Mouse (Mus musculus) embryonic facial prominence, embryonic 10.5 days (tissue): ENCODE results near the gene Isg20l2. TPM values are rescaled to one million over a fixed set of nuclear protein-coding genes. Genes with fewer than 3 reads are reported as not detected.
A peak's percentile ranks its signal among the peaks of the same experiment; 100 is the strongest.

Experiments used
- DNase-seq: peaks from one replicate; pipeline ENCODE4 v3.0.0-alpha.2; 2017; ENCODE audit warnings: low spot score
- H3K27ac ChIP-seq: fragments of 300-500 bp; sonication (generic); replicated peaks from 2 replicates; pipeline ENCODE4 v1.5.1; 2016; ENCODE audit warnings: mild to moderate bottlenecking
- H3K27me3 ChIP-seq: fragments of 300-500 bp; sonication (generic); replicated peaks from 2 replicates; pipeline ENCODE4 v1.6.1; 2016; ENCODE audit warnings: low read depth, mild to moderate bottlenecking; ENCODE audit not compliant: poor library complexity, severe bottlenecking
- H3K36me3 ChIP-seq: fragments of 300-500 bp; sonication (generic); replicated peaks from 2 replicates; pipeline ENCODE4 v1.6.1; 2016; ENCODE audit warnings: mild to moderate bottlenecking, moderate library complexity
- H3K4me1 ChIP-seq: fragments of 300-500 bp; sonication (generic); 2 replicates; pipeline ENCODE4 v1.6.1; 2016
- H3K4me3 ChIP-seq: fragments of 300-500 bp; sonication (generic); 2 replicates; pipeline ENCODE4 v1.5.1; 2016; ENCODE audit warnings: mild to moderate bottlenecking, moderate library complexity
- H3K9me3 ChIP-seq: fragments of 300-500 bp; sonication (generic); 2 replicates; pipeline ENCODE4 v1.6.1; 2016; ENCODE audit warnings: mild to moderate bottlenecking
- WGBS: fragments of 180-500 bp; shearing (Covaris S2); methylation state at CpG from one replicate; pipeline ENCODE4 v1.1.7; 2016; 5-methylcytosine and 5-hydroxymethylcytosine counted together
- polyA plus RNA-seq: library from polyadenylated mRNA; unstranded; fragments of >200 nt; fragmentation: Nextera tagmentation; extraction: Ambion mirVana; gene quantifications from 2 replicates; pipeline ENCODE4 v1.2.1, GENCODE M21; 2016

Isg20l2 gene
- polyA plus RNA-seq, 1 experiment from 2014 or later: 81.3 TPM

- 3% methylated on average over 1 of the region's 1 CpGs for WGBS
- H3K4me1 ChIP-seq: peaks cover 50% of the 10 kb centered on the region
- peaks cover 23% of the 10 kb centered on the region for H3K36me3 ChIP-seq
- peak overlapping the region; percentile 94 for H3K27ac ChIP-seq
- DNase-seq: no peak
- no peaks in the 10 kb centered on the region for H3K9me3 ChIP-seq
- peak overlapping the region; percentile 61 for H3K4me3 ChIP-seq
- H3K27me3 ChIP-seq: peaks cover 5% of the 10 kb centered on the region; the same call in 1 of the 2 replicates
These were observed 27.9 kb downstream of the Isg20l2 start for GRCm38 (mm10) chr3:87958056-87958455.

DNA sequence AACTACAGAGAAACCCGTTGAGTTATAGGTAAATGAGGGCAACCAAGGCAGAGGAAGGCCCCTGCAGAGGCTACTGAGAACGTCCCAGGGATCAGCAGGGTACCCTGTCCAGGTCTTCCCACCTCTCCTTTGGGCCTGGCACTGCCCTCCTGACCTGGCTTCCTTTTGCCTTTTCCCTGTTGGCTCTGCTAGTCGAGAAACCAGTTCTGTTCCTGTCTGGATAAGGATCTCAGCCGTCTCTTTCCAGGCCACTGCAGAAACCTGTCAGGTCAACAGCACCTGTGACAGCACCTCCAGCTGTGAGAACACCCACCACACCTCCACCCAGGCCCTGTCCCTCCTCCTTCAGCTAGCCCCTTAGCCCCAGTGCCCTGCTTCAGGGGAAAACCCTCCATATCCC is 28.4 kb downstream of the Isg20l2 start:
- Histone ChIP-seq H3K9me3 (no peaks in the 10 kb centered on the region), H3K4me3 (peak overlapping the region; percentile 61), H3K4me1 (peaks cover 46% of the 10 kb centered on the region), H3K36me3 (peaks cover 19% of the 10 kb centered on the region), H3K27me3 (peaks cover 5% of the 10 kb centered on the region; the same call in 1 of the 2 replicates), H3K27ac (peak overlapping the region; percentile 94)
- no peak for DNase-seq
- WGBS: 21% methylated on average over 4 of the region's 4 CpGs

- peak; percentile 48 for DNase-seq
- Histone ChIP-seq H3K4me1 (peaks cover 45% of the 10 kb centered on the region), H3K27ac (peak overlapping the region; percentile 94), H3K27me3 (peaks cover 5% of the 10 kb centered on the region; the same call in 1 of the 2 replicates), H3K36me3 (peaks cover 14% of the 10 kb centered on the region), H3K4me3 (peak overlapping the region; percentile 61), H3K9me3 (no peaks in the 10 kb centered on the region)
- 8% methylated on average over 1 of the region's 1 CpGs for WGBS
These were observed 28.9 kb downstream of the Isg20l2 start for GRCm38 (mm10) chr3:87958967-87959366.

DNA sequence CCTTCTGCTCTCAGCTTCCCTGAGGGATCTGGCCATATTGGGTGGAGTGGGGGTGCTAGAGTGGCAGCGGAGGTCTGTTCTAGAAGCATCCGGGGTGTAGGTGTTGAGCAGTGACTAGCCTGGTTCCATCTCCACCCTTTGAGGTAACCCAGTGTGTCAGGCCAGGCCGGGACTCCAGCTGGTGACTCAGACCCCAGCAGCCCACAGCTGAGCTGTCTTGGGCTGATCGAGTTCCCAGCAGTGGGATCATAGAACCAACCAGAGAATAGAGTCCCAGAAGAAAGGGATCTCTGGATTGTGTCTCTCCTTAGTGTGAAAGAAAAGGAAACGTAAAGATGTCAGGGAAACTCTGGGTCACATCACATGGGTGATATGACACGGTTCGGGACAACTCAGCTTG is 29.3 kb downstream of the Isg20l2 start:
- no peak for DNase-seq
- Histone ChIP-seq H3K27me3 (peaks cover 5% of the 10 kb centered on the region; the same call in 1 of the 2 replicates), H3K36me3 (peaks cover 10% of the 10 kb centered on the region), H3K4me3 (peak overlapping the region; percentile 61; the same call in 1 of the 2 replicates), H3K27ac (peak overlapping the region; percentile 94), H3K9me3 (no peaks in the 10 kb centered on the region), H3K4me1 (peaks cover 43% of the 10 kb centered on the region)
- WGBS: 62% methylated on average over 7 of the region's 7 CpGs

DNA sequence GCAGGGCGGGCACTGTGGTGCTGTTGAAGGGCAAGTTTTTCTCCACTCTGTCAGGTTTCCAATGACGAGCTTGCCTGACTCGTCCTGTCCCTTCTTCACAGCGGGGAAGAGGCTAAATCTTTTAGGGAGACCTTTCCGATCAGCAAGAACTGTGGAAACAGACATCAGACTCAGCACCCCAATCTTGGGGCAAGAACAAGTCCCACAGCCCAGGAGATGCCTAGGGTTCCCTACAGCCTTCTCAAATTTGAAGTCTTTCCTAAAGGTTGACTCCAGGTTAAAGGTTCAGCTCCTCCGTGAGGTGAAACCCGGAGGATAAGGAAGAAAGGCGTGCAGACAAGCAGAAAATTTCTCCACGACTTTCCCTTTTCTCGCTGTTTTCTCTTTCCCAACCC is 30.1 kb downstream of the Isg20l2 start:
- DNase-seq: peak; percentile 39
- Histone ChIP-seq H3K4me3 (peak overlapping the region; percentile 61), H3K9me3 (no peaks in the 10 kb centered on the region), H3K27ac (peak overlapping the region; percentile 94), H3K27me3 (peaks cover 5% of the 10 kb centered on the region; the same call in 1 of the 2 replicates), H3K36me3 (peaks cover 1% of the 10 kb centered on the region), H3K4me1 (peaks cover 43% of the 10 kb centered on the region)
- WGBS: 6% methylated on average over 10 of the region's 10 CpGs

- peak; percentile 97 for DNase-seq
These were observed 30.6 kb downstream of the Isg20l2 start for GRCm38 (mm10) chr3:87960586-87961191.

DNA sequence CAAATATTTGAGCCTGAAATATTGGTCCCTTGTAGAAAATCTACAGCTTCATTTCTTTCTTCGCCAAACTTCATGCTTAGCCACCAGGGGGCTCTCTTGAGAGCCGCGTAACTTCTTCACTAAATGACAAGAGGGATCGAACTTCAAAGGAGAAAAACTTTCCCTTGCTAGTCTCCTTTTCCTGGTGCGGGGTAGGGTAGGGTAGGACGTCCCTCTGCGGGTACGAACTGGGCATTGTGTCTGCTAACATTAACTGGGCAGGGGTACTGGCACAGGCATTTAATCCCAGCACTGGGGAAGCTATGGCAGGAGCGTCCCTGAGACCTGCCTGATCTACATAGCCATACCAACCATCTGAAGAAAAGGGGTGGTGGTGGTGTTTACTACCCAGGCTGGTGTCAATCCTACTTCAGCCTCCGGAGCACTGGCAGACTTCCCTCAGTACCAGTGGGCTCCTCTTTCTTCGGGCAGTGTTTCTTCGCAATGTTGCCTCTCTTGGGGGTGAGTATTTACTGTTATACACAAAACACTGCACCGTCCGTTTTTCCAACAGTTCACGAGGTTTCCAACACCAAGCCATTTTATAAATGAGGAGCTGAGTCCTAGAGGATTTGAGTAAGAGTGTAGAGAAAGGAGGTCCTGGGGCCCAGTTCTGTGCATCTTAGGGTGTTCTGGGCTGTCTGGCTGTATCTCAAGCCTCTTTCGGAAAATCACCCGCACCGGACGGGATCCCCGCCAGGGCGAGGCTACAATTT is 40.2 kb downstream of the Isg20l2 start:
- Histone ChIP-seq H3K36me3 (peaks cover 19% of the 10 kb centered on the region), H3K27ac (peak overlapping the region; percentile 84), H3K9me3 (no peaks in the 10 kb centered on the region), H3K27me3 (peaks cover 41% of the 10 kb centered on the region), H3K4me3 (peak overlapping the region; percentile 77), H3K4me1 (peaks cover 53% of the 10 kb centered on the region)
- under 1% methylated on average over 21 of the region's 21 CpGs for WGBS
- DNase-seq: peak; percentile 78

More at GRCm38 (mm10) chr3:87960586-87961191, 30.6 kb downstream of the Isg20l2 start:
- Histone ChIP-seq H3K9me3 (no peaks in the 10 kb centered on the region), H3K27me3 (peaks cover 5% of the 10 kb centered on the region; the same call in 1 of the 2 replicates), H3K4me1 (peaks cover 43% of the 10 kb centered on the region), H3K27ac (peak overlapping the region; percentile 94), H3K36me3 (no peaks in the 10 kb centered on the region), H3K4me3 (peak overlapping the region; percentile 61)
- WGBS: under 1% methylated on average over 27 of the region's 27 CpGs

- H3K27me3 ChIP-seq: peaks cover 44% of the 10 kb centered on the region
- H3K36me3 ChIP-seq: peaks cover 26% of the 10 kb centered on the region
- H3K9me3 ChIP-seq: no peaks in the 10 kb centered on the region
- peak; percentile 91 for DNase-seq
- whole genome bisulfite sequencing: under 1% methylated on average over 44 of the region's 44 CpGs
- H3K27ac ChIP-seq: peak within 1 kb of the TSS; percentile 84
- peaks cover 56% of the 10 kb centered on the region for H3K4me1 ChIP-seq
- H3K4me3 ChIP-seq: peak within 1 kb of the TSS; percentile 77
These were observed 40.9 kb downstream of the Isg20l2 start, which contains the start of gene Nes for GRCm38 (mm10) chr3:87970939-87971488. Nes (plus strand) TSS chr3:87971078.

DNA sequence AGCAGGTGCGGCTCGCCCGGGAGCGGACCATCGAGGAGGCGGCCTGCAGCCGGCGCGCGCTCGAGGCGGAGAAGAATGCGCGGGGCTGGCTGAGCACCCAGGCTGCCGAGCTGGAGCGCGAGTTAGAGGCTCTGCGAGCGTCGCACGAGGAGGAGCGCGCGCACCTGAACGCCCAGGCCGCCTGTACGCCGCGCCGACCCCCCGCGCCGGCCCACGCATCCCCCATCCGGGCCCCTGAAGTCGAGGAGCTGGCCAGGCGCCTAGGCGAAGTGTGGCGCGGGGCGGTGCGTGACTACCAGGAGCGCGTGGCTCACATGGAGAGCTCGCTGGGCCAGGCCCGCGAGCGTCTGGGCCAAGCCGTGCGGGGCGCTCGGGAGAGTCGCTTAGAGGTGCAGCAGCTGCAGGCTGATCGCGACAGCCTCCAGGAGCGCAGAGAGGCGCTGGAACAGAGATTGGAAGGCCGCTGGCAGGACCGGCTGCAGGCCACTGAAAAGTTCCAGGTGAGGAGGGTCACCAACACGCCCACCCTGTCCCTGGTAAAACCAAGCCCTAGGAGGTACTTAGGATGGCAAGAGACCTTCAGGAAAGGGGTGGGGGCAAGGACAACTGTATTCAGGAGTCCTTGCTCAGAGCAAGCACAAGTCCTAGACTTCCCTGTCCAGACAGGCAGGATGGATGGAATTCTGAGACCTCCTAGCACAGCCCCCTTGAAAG is 41.5 kb downstream of the Isg20l2 start:
- DNase-seq: peak; percentile 56
- Histone ChIP-seq H3K36me3 (peaks cover 32% of the 10 kb centered on the region), H3K27me3 (peaks cover 44% of the 10 kb centered on the region), H3K9me3 (no peaks in the 10 kb centered on the region), H3K27ac (peak overlapping the region; percentile 84), H3K4me3 (peak overlapping the region; percentile 77), H3K4me1 (peaks cover 56% of the 10 kb centered on the region)
- WGBS: under 1% methylated on average over 60 of the region's 60 CpGs

DNA sequence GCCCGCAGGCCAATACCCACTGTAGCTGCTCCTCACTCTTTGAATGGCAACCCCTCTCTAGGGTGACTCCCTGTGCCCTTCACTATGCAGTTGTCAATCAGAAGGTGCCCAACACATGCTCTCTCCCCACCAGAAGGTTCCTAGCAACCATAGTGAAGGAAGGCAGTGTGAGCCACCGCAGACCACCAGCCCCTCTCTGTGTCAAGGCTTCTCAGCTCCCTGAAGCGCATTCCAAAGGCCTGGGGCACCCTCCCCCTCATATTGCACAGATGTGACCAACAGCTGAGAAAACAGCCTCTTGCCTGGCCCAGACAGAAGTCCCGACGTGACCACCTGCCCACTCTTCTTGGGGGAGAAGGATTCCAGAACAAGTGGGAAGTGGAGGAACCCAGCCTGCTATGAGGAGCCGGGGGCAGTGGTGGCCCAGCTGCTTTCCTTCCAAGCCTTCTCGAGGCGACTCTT is 42.1 kb downstream of the Isg20l2 start:
- H3K4me1 ChIP-seq: peaks cover 56% of the 10 kb centered on the region
- H3K9me3 ChIP-seq: no peaks in the 10 kb centered on the region
- H3K36me3 ChIP-seq: peaks cover 38% of the 10 kb centered on the region
- H3K27ac ChIP-seq: peak overlapping the region; percentile 84
- H3K4me3 ChIP-seq: peak overlapping the region; percentile 77
- 8% methylated on average over 8 of the region's 8 CpGs for WGBS
- peaks cover 44% of the 10 kb centered on the region for H3K27me3 ChIP-seq
- peak; percentile 67 for DNase-seq

DNA sequence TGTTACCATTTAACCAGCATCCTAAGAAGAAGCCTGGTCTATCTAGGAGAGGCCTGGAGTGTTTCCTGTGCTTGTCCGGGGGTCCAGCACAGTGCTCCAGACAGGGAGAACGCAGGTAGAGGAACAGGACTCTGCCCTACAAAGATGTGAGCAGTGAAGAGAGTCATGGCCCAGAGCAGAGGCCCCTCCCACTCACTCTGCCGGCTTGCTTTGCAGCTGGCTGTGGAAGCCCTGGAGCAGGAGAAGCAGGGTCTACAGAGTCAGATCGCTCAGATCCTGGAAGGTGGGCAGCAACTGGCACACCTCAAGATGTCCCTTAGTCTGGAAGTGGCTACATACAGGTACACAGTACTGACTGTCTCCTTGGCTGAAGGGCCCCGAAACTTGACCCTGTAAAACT is 42.7 kb downstream of the Isg20l2 start:
- H3K4me3 ChIP-seq: peak overlapping the region; percentile 77
- peaks cover 56% of the 10 kb centered on the region for H3K4me1 ChIP-seq
- WGBS: 24% methylated on average over 5 of the region's 5 CpGs
- peaks cover 43% of the 10 kb centered on the region for H3K36me3 ChIP-seq
- H3K27me3 ChIP-seq: peaks cover 43% of the 10 kb centered on the region
- H3K9me3 ChIP-seq: no peaks in the 10 kb centered on the region
- peak; percentile 41 for DNase-seq
- peak overlapping the region; percentile 84 for H3K27ac ChIP-seq
